Mouse (Mus musculus) liver, embryonic 11.5 days (tissue): ENCODE data around the gene Vmn1r107. TPM values are rescaled to one million over a fixed set of nuclear protein-coding genes. Genes with fewer than 3 reads are reported as not detected.
"Not testable (repeated sequence)": the region's sequence is repeated elsewhere in the genome, so short reads cannot be mapped to it uniquely, and the experiment has no call there.

Experiments used
- ATAC-seq: fragments of 200-750 bp; cut with Nextera tagmentation; replicated peaks from 2 replicates; pipeline ENCODE4 v1.8.0; 2017; ENCODE audit warnings: moderate number of reproducible peaks, mild to moderate bottlenecking, moderate TSS enrichment, moderate library complexity; ENCODE audit not compliant: low FRiP score
- DNase-seq: peaks from one replicate; pipeline ENCODE4 v3.0.0-alpha.2; 2017; ENCODE audit warnings: low spot score
- H3K27ac ChIP-seq: fragments of 300-500 bp; sonication (generic); 2 replicates; pipeline ENCODE4 v1.5.1; 2014; ENCODE audit warnings: mild to moderate bottlenecking, low read depth, low read length, control low read depth
- H3K27me3 ChIP-seq: fragments of 300-500 bp; sonication (generic); replicated peaks from 2 replicates; pipeline ENCODE4 v1.6.1; 2014; ENCODE audit warnings: low read length, mixed read lengths; ENCODE audit not compliant: control insufficient read depth, insufficient read depth
- H3K36me3 ChIP-seq: fragments of 300-500 bp; sonication (generic); 2 replicates; pipeline ENCODE4 v1.6.1; 2014; ENCODE audit warnings: mild to moderate bottlenecking, low read length, moderate library complexity, mixed read lengths; ENCODE audit not compliant: control insufficient read depth, insufficient read depth
- H3K4me1 ChIP-seq: fragments of 300-500 bp; sonication (generic); replicated peaks from 2 replicates; pipeline ENCODE4 v1.6.1; 2014; ENCODE audit warnings: low read length, mixed read lengths; ENCODE audit not compliant: control insufficient read depth, insufficient read depth
- H3K4me2 ChIP-seq: fragments of 300-500 bp; sonication (generic); 2 replicates; pipeline ENCODE4 v1.6.1; 2014; ENCODE audit warnings: mild to moderate bottlenecking, control low read depth, moderate library complexity
- H3K4me3 ChIP-seq: fragments of 300-500 bp; sonication (generic); 2 replicates; pipeline ENCODE4 v1.5.1; 2014; ENCODE audit warnings: low read depth, low read length, control low read depth
- H3K9ac ChIP-seq: fragments of 300-500 bp; sonication (generic); 2 replicates; pipeline ENCODE4 v1.6.1; 2014; ENCODE audit warnings: low read depth, low read length, control low read depth
- H3K9me3 ChIP-seq: fragments of 300-500 bp; sonication (generic); 2 replicates; pipeline ENCODE4 v1.6.1; 2016; ENCODE audit warnings: low read length, inconsistent platforms, mixed read lengths; ENCODE audit not compliant: control insufficient read depth
- WGBS: fragments of 180-500 bp; shearing (Covaris S2); extraction: QIAGEN DNeasy Blood & Tissue Kit; methylation state at CpG from one replicate; pipeline ENCODE4 v1.1.7; 2014; 5-methylcytosine and 5-hydroxymethylcytosine counted together
- polyA plus RNA-seq: library from polyadenylated mRNA; unstranded; fragments of >200 nt; fragmentation: Nextera tagmentation; extraction: Ambion mirVana; gene quantifications from 2 replicates; pipeline ENCODE4 v1.2.1, GENCODE M21; 2014

Gene Vmn1r107
- polyA plus RNA-seq, result not detected in 2 replicates

GRCm38 (mm10) chr7:20668618-20669017 lies at the start of gene Vmn1r107:
Vmn1r107 (plus strand) TSS chr7:20668918.
- H3K9ac ChIP-seq, H3K27ac ChIP-seq, H3K27me3 ChIP-seq, H3K9me3 ChIP-seq, DNase-seq, H3K36me3 ChIP-seq, H3K4me2 ChIP-seq, H3K4me1 ChIP-seq, ATAC-seq, H3K4me3 ChIP-seq: not testable (repeated sequence)
- WGBS, result no CpG with 5 or more reads among the region's 3 CpGs

DNA sequence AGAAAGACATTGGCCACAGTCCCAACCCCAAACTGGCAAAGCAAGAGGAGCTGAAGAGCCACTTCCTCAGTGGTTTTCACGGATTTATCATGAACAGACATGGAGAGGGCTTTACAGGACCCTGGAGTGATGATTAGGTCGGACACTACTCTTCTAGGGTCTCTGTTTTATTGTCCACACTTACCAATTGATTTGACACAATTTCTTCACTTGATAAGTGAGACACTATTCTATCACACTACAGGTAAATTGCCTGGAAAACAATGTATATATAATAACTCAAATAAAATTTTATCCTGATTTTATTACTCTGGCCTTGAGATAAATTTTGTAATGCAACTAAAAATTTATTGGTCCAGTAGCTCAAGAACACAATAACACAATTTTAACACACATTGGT lies 34.4 kb downstream of the Vmn1r107 start, which contains the start of gene Vmn1r111:
Gene Vmn1r111 (minus strand): TSS at position 101 of the 400 bp plus-strand sequence.
- H3K36me3 ChIP-seq, H3K4me2 ChIP-seq, DNase-seq, H3K9ac ChIP-seq, ATAC-seq, H3K27ac ChIP-seq, H3K9me3 ChIP-seq, H3K4me3 ChIP-seq, H3K27me3 ChIP-seq, H3K4me1 ChIP-seq: not testable (repeated sequence)
- WGBS, result no CpG with 5 or more reads among the region's 2 CpGs

Other genes with a start within 250 kb of the Vmn1r107 start
- not detected in 2 replicates for gene Vmn1r101, start 226.3 kb upstream of the Vmn1r107 start, polyA plus RNA-seq
- not detected in 2 replicates for gene Gm10670, start 194.0 kb upstream of the Vmn1r107 start, polyA plus RNA-seq
- not detected in 2 replicates for gene Vmn1r103, start 158.4 kb upstream of the Vmn1r107 start, polyA plus RNA-seq
- not detected in 2 replicates for gene Vmn1r104, start 135.1 kb upstream of the Vmn1r107 start, polyA plus RNA-seq
- not detected in 2 replicates for gene Gm5726, start 123.2 kb upstream of the Vmn1r107 start, polyA plus RNA-seq
- gene Gm4141, start 92.7 kb upstream of the Vmn1r107 start, polyA plus RNA-seq, result not detected in 2 replicates
- gene Gm4513, start 69.9 kb upstream of the Vmn1r107 start, polyA plus RNA-seq, result not detected in 2 replicates
- not detected in 2 replicates for gene Vmn1r111, start 34.3 kb downstream of the Vmn1r107 start, polyA plus RNA-seq
- gene Gm10668, start 61.7 kb downstream of the Vmn1r107 start, polyA plus RNA-seq, result not detected in 2 replicates
- not detected in 2 replicates for gene Vmn1r112, start 102.3 kb downstream of the Vmn1r107 start, polyA plus RNA-seq
- gene Vmn1r113, start 118.4 kb downstream of the Vmn1r107 start, polyA plus RNA-seq, result not detected in 2 replicates
- not detected in 2 replicates for gene Vmn1r114, start 143.3 kb downstream of the Vmn1r107 start, polyA plus RNA-seq
- gene Vmn1r115, start 176.1 kb downstream of the Vmn1r107 start, polyA plus RNA-seq, result not detected in 2 replicates
- not detected in 2 replicates for gene Vmn1r116, start 203.3 kb downstream of the Vmn1r107 start, polyA plus RNA-seq
- gene Vmn1r117, start 215.2 kb downstream of the Vmn1r107 start, polyA plus RNA-seq, result not detected in 2 replicates
- not detected in 2 replicates for gene Vmn1r118, start 243.4 kb downstream of the Vmn1r107 start, polyA plus RNA-seq